Mouse (Mus musculus) liver, embryonic 16.5 days (tissue): ENCODE measurements around the gene Nme6. TPM values are rescaled to one million over a fixed set of nuclear protein-coding genes. Genes with fewer than 3 reads are reported as not detected.
A peak's percentile ranks its signal among the peaks of the same experiment; 100 is the strongest.

Experiments
- ATAC-seq: fragments of 200-750 bp; cut with Nextera tagmentation; 2 replicates; pipeline ENCODE4 v1.8.0; 2017; ENCODE audit warnings: low read depth, mild to moderate bottlenecking, moderate number of reproducible peaks, moderate library complexity
- H3K27ac ChIP-seq: fragments of 300-500 bp; sonication (generic); 2 replicates; pipeline ENCODE4 v1.5.1; 2014; ENCODE audit warnings: mild to moderate bottlenecking, low read length
- H3K27me3 ChIP-seq: fragments of 300-500 bp; sonication (generic); 2 replicates; pipeline ENCODE4 v1.6.1; 2014; ENCODE audit warnings: low read depth, low read length, mixed read lengths; ENCODE audit not compliant: control insufficient read depth, insufficient read depth
- H3K36me3 ChIP-seq: fragments of 300-500 bp; sonication (generic); 2 replicates; pipeline ENCODE4 v1.6.1; 2014; ENCODE audit warnings: mild to moderate bottlenecking; ENCODE audit not compliant: control insufficient read depth, insufficient read depth
- H3K4me1 ChIP-seq: fragments of 300-500 bp; sonication (generic); 2 replicates; pipeline ENCODE4 v1.6.1; 2014; ENCODE audit warnings: low read depth, low read length, mixed read lengths; ENCODE audit not compliant: control insufficient read depth
- H3K4me2 ChIP-seq: fragments of 300-500 bp; sonication (generic); 2 replicates; pipeline ENCODE4 v1.6.1; 2014; ENCODE audit warnings: low read depth, low read length, mixed read lengths
- H3K4me3 ChIP-seq: fragments of 300-500 bp; sonication (generic); 2 replicates; pipeline ENCODE4 v1.5.1; 2014; ENCODE audit warnings: low read depth, mild to moderate bottlenecking, low read length
- H3K9ac ChIP-seq: fragments of 300-500 bp; sonication (generic); 2 replicates; pipeline ENCODE4 v1.6.1; 2014; ENCODE audit warnings: low read depth, low read length
- H3K9me3 ChIP-seq: fragments of 300-500 bp; sonication (generic); replicated peaks from 2 replicates; pipeline ENCODE4 v1.6.1; 2016; ENCODE audit warnings: low read length; ENCODE audit not compliant: control insufficient read depth
- WGBS: fragments of 180-500 bp; shearing (Covaris S2); extraction: QIAGEN DNeasy Blood & Tissue Kit; methylation state at CpG from one replicate; pipeline ENCODE4 v1.1.7; 2014; ENCODE audit not compliant: insufficient replicate concordance; 5-methylcytosine and 5-hydroxymethylcytosine counted together
- microRNA-seq: library from miRNA; unstranded; fragments of <30 nt; microRNA quantifications from one replicate; pipeline ENCODE4, GENCODE M21; 2016
- polyA plus RNA-seq: library from polyadenylated mRNA; unstranded; fragments of >200 nt; fragmentation: Nextera tagmentation; extraction: Ambion mirVana; gene quantifications from 2 replicates; pipeline ENCODE4 v1.2.1, GENCODE M21; 2015

The Nme6 gene
- polyA plus RNA-seq, 1 experiment from 2014 or later: 51.0 TPM

DNA sequence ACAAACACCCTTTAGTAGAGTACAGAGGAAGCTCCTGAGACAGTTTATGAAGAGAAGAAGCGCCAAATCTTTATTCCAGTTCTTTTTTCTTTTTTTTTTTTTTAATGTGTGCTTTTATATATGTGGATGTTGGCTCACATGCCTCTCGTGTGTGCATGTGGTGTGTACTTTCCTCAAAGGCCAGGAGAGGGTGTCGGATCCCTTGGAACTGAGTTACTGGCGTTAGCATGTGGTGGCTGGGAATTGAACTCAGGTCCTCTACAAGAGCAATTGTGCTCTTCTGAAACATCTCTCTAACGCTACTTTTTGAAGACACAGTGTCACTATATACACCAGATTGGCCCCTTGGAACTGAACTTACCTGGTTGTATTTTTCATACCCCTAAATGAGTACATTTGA lies 45.1 kb downstream of the Nme6 start:
- Histone ChIP-seq H3K4me1 (peaks cover 20% of the 10 kb centered on the region), H3K36me3 (peaks cover 48% of the 10 kb centered on the region), H3K27me3 (no peaks in the 10 kb centered on the region), H3K9ac (peak overlapping the region; percentile 99), H3K27ac (no peak overlapping the region), H3K4me2 (peak overlapping the region; percentile 97), H3K4me3 (peak overlapping the region; percentile 100), H3K9me3 (no peaks in the 10 kb centered on the region)
- 68% methylated on average over 5 of the region's 5 CpGs for WGBS
- ATAC-seq: no peak

DNA sequence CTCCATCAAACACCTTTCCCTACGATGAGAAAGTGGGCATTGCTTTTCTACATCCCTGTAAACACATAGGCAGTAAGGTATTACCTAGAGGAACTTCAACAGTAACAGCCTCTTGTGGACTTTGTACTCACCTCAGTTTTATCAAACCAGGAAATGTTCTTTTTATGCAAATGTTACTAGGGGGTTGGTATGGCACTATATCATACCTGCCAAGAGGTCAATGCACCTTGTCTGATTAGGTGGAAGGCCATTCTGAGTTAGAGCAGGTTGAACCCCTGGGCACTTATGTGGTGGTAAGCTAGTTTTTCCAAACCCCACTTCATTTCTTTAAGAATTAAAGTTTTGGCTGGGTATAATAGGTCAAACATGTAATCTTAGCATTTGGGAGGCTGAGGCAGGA lies 46.8 kb downstream of the Nme6 start:
- Histone ChIP-seq H3K27me3 (no peaks in the 10 kb centered on the region), H3K4me3 (no peak overlapping the region), H3K4me2 (no peak overlapping the region), H3K9me3 (no peaks in the 10 kb centered on the region), H3K27ac (no peak overlapping the region), H3K9ac (no peak overlapping the region), H3K36me3 (peaks cover 63% of the 10 kb centered on the region), H3K4me1 (peaks cover 20% of the 10 kb centered on the region)
- no peak for ATAC-seq
- 82% methylated on average over 1 of the region's 1 CpGs for WGBS

DNA sequence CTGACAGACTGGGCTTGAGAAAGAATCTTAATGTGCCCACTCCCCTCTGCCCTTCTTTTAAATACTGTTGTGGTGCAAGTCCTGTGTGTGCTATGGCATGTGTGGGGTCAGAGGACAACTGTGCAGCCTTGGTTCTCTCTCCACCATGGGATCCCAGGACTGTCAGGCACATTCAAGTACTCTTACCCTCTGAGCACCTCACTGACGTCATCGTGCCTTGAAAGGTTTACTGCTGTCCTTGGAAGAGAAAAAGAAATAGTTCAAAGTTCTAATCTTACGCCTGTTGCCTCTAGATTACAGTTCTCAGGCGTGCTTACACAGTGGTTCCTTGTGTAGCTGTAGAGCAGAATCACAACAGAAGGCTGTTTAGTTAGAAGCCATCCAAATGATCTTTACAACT lies 53.7 kb downstream of the Nme6 start:
- Histone ChIP-seq H3K4me1 (no peaks in the 10 kb centered on the region), H3K4me2 (no peak overlapping the region), H3K27ac (no peak overlapping the region), H3K4me3 (no peak overlapping the region), H3K9me3 (no peaks in the 10 kb centered on the region), H3K36me3 (peaks cover 92% of the 10 kb centered on the region), H3K9ac (no peak overlapping the region), H3K27me3 (no peaks in the 10 kb centered on the region)
- WGBS: 64% methylated on average over 4 of the region's 4 CpGs
- no peak for ATAC-seq

DNA sequence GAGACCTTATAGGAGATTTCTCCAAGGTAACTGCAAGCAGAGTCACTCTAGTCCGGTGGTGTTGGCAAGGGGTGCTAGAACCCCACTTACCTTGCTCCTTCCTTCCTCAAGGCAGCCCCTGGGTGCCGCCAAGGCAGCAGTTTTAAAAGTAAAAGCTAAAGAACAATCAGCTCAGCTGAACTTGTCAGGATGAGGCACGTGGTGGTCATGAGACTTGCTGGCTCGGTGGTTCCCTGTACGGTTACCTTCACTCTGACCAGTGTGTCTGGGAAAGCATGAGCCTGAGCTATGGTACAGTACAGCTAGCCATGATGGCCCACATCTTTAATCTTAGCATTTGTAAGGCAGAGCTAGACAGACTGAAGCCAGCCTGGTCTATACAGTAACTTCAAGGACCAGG lies 54.8 kb downstream of the Nme6 start:
- no peak for ATAC-seq
- H3K36me3 ChIP-seq: peaks cover 95% of the 10 kb centered on the region
- 85% methylated on average over 5 of the region's 5 CpGs for WGBS

GRCm38 (mm10) chr9:109891501-109891900 lies 59.0 kb downstream of the Nme6 start:
- WGBS: 85% methylated on average over 8 of the region's 8 CpGs
- Histone ChIP-seq H3K27me3 (no peaks in the 10 kb centered on the region), H3K27ac (no peak overlapping the region), H3K9ac (no peak overlapping the region), H3K9me3 (no peaks in the 10 kb centered on the region), H3K4me3 (no peak overlapping the region), H3K36me3 (peaks cover 71% of the 10 kb centered on the region), H3K4me1 (no peaks in the 10 kb centered on the region; the same call in 1 of the 2 replicates), H3K4me2 (no peak overlapping the region)
- ATAC-seq: no peak

More for the DNA sequence above, 54.8 kb downstream of the Nme6 start:
- Histone ChIP-seq H3K9me3 (no peaks in the 10 kb centered on the region), H3K27me3 (no peaks in the 10 kb centered on the region), H3K4me2 (no peak overlapping the region), H3K4me3 (no peak overlapping the region), H3K9ac (no peak overlapping the region), H3K27ac (no peak overlapping the region), H3K4me1 (no peaks in the 10 kb centered on the region)

Small RNAs within 50 kb of the gene (microRNA-seq; reads per million reads assigned to microRNA genes)
- gene Mir7089: not detected

Other genes starting within 250 kb of the Nme6 start
- gene Fbxw24, start 206.7 kb upstream of the Nme6 start, polyA plus RNA-seq: not detected in 2 replicates
- not detected in 2 replicates for gene Fbxw25, start 168.1 kb upstream of the Nme6 start, polyA plus RNA-seq
- not detected in 2 replicates for gene Fbxw18, start 130.0 kb upstream of the Nme6 start, polyA plus RNA-seq
- not detected in 2 replicates for gene Fbxw26, start 86.7 kb upstream of the Nme6 start, polyA plus RNA-seq
- gene Fbxw27, start 42.1 kb upstream of the Nme6 start, polyA plus RNA-seq: not detected in 2 replicates
- gene Spink8, start 20.5 kb upstream of the Nme6 start, polyA plus RNA-seq: not detected in 2 replicates
- gene Camp, start 16.9 kb downstream of the Nme6 start, polyA plus RNA-seq: 303 and 340 TPM in 2 replicates
- 9.9 and 10.7 TPM in 2 replicates for gene Cdc25a, start 42.8 kb downstream of the Nme6 start, polyA plus RNA-seq
- 13.0 TPM in 2 replicates for gene Map4, start 98.7 kb downstream of the Nme6 start, polyA plus RNA-seq